Mouse (Mus musculus): Measurements from ENCODE around the gene Stim1.
A peak's percentile ranks its signal among the peaks of the same experiment; 100 is the strongest.
"Not testable (repeated sequence)": the region's sequence is repeated elsewhere in the genome, so short reads cannot be mapped to it uniquely, and the experiment has no call there.

The Stim1 gene

DNA sequence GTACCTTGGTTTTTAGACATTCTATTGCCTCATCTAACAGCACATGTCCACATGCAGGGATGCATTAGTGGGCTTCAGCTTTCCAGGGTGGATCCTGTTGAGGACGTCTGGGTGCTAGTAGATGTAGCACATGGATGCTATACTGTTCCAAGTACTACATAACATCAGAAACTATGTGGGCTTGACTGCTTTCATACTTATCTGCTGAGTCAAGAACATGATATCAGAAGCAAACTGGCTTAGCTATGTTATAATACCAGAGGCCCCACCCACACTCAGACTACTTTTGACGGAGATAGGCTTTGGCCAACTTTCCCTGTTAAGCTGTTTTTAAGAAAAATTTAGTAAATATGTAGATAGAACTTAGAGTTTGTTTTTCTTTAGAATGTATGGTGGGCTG is 176.7 kb downstream of the Stim1 start:
- DNase-seq (ENCODE audit: low read depth) = no peak

DNA sequence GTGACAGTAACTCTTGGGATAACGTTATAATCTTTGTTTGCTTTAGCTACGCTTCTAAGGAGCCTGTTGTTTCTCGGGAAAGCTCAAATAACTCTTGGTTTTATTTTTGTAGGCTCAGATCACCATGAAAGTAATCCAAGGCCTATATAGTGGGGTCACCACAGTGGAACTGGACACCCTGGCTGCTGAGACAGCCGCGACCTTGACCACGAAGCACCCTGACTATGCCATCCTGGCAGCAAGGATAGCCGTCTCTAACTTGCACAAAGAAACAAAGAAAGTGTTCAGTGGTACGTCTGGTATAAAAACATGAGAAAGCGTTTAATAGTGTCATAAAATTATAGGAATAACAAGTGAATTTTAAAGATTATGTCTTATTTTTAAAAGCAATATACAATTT is 178.8 kb downstream of the Stim1 start:
- no peak for DNase-seq (ENCODE audit: low read depth)

DNA sequence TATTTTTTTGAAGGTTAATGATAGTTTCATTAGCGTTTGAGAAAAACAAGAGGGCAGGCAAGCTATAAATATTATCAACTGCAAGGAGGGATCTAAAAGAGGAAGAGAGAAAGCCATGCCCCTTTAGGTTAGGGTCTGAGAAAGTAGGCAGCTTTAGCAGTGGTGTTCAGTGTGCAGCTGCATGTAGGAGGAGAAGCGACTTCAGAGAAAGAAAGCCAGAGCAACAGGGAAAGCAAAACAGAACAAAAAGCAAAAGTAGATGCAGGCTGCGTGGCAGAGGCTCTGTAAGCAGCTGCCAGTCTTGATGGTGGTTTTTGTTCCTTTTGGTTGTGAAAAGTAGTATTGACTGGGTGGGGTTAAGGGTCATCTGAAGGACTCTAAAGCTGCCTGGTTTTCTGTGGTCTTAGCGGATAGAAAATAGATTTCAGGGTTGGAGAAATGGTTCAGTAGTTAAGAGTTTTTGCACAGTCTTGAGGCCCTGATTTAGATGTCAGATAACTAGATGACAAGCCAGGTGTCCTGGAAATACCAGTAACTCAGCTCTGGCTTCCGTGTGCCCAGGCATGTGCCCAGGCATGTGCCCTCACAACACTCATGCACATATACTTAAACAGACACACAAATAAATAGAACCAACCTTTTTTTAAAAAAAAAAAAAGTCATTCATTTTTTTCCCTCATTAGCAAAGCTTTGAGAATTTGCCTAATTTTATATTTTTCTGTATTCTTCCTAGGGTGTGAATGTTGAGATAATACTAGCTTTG is 191.2 kb downstream of the Stim1 start:
- DNase-seq (ENCODE audit: low read depth) = no peak

DNA sequence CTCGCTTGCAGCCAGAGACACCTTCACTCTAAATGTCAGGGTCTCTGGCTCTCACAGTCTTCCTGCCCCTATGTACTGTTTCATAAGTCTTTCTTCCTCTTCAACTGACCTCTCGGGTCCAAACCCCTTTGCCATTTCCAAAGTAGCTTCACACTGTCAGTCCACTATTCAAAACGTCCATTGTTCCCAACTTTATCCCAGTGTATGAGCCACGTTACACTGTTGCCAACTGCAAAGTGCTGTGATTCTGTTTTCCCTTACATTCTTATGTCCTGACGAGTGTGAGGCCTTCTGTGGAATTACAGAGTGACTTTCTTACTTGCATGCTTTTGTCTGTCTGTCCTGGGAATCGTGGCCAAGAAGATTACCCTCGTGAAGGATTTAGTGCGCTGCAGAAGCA is 200.0 kb downstream of the Stim1 start:
- no peak for DNase-seq (ENCODE audit: low read depth)

DNA sequence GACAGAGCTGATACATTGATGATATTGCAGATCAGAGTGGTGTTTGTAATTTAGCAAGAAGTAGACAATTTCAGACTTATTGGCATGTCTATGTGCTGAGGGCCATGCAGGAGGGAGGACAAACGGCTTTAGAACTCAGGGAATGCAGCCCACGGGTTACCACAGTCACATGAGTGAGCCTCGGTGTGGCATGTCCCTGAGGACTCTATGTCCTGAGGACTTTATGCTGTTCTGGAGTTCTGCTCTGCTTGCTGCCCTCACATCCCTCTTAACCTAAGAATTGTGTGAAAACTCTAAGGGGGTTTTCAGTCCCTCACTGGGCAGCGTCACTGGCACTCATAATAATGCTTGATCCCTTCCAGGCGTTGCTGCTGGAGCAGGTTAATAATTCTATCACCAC is 205.1 kb downstream of the Stim1 start:
- no peak for DNase-seq (ENCODE audit: low read depth)

DNA sequence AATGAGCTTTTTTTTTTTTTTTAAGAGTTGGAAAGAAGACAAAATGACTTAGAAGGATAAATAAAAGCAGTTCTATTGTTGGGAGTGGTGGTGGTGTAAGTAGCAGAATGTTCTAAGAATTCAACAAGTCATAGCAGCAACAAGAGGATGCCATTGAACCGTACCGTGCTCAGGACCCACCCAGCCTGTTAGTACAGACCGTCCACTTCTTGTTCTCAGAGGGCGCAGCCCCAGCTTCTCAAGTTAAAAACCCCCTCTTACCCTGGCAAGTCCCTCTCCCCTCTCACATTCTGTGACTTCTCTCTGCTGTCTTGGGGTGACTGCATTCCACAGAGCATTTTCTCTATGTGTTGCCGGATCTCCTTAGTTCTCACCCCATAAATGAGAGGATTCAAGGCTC is 209.0 kb downstream of the Stim1 start:
- DNase-seq (ENCODE audit: low read depth) = no peak

DNA sequence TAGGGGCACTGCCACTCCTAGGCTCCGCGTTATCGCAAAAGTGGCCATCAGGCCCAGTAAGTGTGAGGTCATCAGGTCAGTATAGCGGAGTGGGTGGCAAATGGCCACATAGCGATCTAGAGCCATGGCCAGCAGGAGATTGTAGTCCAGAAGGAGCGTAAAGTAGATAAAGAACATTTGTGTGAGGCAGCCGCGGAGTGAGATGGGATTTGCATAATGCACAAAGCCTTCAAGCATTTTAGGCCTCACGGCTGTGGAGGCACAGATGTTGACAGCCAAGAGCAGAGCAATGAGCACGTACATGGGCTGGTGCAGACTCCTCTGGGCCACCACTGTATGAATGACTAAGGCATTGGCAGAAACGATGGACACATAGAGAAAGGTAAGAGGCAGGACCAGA is 209.8 kb downstream of the Stim1 start:
- DNase-seq (ENCODE audit: low read depth) = no peak

DNA sequence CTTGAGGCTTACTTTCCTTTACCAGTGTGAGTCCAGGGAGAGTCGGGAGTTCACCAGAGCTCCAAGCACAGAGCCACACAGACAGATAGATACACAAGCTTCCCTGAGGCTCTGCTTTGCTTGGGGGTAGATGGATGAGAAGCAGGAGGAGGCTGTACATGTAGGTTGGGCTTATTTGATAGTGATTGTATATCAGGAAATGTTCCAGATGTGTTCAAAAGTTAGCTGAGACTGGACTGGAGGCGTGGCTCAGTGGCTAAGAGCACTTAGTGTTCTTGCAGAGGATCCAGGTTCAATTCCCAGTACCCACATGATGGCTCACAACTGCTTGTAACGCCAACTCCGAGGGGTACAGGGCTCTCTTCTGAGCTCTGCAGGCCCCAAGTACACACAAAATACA is 210.8 kb downstream of the Stim1 start:
- DNase-seq (ENCODE audit: low read depth) = no peak

DNA sequence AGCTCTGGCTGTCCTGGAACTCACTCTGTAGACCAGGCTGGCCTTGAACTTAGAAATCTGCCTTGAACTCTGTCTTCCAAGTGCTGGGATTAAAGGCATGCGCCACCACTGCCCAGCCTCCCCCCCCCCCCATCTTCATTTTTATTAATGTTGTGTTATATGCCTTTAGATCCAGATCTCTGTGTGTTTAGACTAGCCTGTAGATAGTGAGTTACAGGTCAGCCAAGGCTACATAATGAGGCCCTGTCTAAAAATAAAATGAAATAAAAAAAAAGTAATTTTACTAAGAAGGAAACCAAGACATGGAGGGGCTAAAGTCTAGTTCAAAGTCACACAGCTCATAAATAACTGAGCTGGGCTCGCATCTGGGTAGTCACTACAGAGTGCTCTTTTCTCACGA is 211.3 kb downstream of the Stim1 start:
- DNase-seq (ENCODE audit: low read depth) = no peak

DNA sequence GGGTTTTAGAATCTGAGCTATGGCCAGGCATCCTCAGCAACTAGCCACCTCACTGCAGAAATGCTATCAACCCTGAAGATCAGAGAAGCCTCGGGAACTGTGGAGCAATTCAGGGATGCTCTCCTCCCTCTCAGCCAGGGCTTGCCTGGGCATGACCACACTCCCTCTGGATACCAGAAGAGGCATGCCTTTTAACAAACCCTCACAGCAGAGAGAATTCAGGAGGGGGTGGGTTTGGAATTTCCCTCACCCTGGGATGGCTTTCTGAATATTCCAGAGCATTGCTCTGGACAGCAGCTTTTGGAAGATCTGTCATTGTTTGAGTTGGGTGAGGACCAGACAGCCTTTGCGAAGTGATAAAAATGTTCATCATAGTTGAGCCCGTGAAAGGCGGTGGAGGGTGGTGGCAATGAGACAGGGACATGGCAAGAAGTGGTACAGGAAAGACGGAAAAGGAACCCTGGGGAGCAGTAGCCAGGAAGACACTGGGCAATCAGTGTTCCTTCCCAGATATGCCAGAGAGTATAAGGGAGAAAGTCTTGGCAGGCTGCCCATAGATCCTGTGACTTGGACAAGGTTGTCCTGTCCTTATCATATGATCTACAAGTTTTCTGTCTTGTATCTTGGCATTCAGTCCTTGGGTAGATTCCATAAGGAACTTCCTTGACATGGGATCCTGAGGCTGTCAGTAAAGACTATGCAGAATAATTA is 211.9 kb downstream of the Stim1 start:
- DNase-seq (ENCODE audit: low read depth) = no peak

DNA sequence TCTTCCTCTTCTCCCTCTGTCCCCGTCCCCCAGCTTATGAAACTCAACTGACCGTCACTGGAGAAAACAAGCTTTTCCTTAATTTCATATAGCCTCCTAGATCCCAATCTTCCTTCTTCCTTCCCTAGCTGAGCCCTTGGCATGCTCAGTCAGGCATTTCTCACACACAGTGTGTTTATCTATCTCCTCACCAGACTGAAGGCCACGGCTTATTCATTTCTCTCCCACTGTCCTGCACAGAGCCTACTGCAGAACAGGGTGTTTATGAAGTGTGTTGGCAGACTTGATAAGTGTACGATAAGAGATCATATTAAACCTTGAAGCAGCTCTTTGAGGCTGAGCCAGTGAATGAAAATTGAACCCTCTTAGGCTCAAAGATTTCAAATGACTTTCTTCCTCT is 213.2 kb downstream of the Stim1 start:
- no peak for DNase-seq (ENCODE audit: low read depth)

DNA sequence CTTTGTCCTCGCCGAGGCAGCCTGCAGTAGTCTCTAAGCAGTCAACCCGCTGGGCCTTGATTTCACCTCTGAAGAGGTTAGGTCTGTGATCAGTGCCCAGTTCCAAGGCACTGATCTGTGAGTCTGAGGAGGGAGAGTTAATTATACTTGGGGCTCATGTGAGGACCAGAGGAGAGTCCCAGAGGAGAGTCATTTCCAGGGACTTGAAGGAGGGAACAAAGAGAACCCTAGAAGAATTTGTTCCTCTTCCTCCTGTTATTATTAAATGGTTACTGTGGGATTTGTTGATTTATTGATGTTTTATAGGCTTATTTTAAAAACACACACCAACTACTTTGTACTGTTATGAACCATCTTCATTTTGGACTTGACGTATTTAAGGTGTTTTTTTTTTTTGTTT is 214.0 kb downstream of the Stim1 start, which contains the start of gene Olfr543:
Olfr543 (minus strand) TSS at position 101 of the 400 bp plus-strand sequence.
- no peak for DNase-seq (ENCODE audit: low read depth)

DNA sequence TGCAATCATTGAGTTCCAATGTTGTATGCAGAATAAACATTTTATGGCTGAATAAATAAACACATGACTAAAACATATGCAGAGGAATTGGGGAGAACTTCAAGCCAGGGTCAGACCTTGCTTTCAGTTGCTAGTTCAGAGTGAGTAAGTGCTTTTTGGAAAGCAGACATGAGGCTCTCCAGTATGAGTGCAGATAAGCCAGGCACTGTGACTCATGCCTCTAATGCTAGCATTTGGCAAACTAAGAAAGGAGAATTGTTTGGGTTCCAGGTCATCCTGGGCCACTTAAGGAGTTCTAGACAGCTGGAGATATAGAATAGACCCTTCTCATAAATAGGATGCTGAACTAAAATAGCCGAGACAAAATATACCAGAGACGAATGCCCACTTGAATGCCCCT is 216.1 kb downstream of the Stim1 start:
- DNase-seq (ENCODE audit: low read depth) = peak; percentile 17

DNA sequence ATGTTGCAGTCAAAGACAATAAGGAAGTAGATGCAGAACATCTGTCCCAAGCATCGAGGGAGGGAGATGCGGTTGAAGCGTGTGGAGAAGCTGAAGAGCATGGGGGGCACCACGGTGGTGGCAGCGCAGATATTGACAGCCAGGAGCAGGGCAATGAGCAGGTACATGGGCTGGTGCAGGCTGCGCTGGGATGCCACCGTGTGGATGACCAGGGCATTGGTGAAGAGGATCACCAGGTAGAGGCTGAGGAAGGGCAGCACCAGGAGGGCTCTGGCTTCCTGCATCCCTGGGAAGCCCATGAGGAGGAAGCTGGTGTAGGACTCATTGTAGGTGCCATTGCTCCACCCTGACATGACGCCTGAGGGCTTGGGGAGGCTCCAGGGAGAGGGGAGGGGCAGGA is 217.2 kb downstream of the Stim1 start:
- not testable (repeated sequence) for DNase-seq (ENCODE audit: low read depth)

DNA sequence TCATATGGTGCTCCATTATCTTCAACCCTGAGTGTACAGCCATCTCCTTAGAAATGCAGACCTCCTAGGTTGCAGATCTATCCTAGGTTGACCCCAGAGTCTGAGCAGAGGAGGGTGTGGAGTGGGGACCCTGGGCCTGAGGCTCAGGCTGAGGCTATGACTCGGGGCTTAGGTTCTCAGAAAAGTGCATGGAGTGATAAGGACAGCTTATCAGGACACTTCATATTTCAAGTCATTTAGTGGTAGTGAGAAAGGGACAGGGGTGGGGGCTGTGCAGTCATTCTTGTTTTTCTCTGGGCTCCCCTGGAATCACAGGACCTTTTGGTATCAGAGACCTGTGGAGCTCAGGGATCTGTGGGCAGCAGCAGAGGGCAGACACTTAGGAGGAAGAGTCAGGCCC is 218.5 kb downstream of the Stim1 start:
- DNase-seq (ENCODE audit: low read depth) = no peak
